Mouse (Mus musculus): ENCODE results near the gene 4930404H24Rik.

The 4930404H24Rik gene

GRCm38 (mm10) chr2:153542936-153543668 is 50.5 kb downstream of the 4930404H24Rik start:
- DNase-seq, result no peak

Measured in lung, adult 18-20 months (tissue).